Mouse (Mus musculus) CD8-positive naive resting alpha-beta T cell, adult 2 months (primary cell): Measurements from ENCODE around the gene Rhox2e.
"Not testable (repeated sequence)": the region's sequence is repeated elsewhere in the genome, so short reads cannot be mapped to it uniquely, and the experiment has no call there.

Source experiments
- DNase-seq, 2 experiments: peaks; one replicate each; pipeline ENCODE4 v3.0.0; 2022; ENCODE audit warnings: low read depth in 2 of 2, low spot score in 2 of 2

Rhox2e gene

DNA sequence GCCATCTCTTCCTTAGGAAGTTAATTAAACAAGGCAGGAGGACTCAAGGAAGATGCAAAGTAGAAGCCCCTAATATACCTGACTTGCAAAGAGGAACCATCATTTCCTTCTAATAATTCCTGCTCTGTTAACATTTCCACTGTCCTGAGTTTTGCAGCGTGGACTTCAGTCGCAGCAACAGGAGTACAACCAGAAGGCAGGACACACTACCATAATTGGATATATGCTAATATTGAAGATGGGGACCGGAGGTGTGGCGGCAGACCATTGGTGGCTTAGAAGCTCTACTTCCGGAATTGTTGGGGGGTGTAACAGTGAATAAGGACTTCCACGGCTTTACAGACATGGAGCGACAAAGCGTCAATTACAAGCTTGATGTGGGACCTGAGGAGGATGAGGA lies at the start of gene Rhox2e:
Rhox2e (plus strand) TSS at position 301 of the 400 bp plus-strand sequence.
- DNase-seq, result not testable (repeated sequence)

- DNase-seq, result not testable (repeated sequence)
These were observed 16.2 kb upstream of the Rhox2e start, which contains the start of gene Rhox4d for GRCm38 (mm10) chrX:37514059-37514458. TSS of gene Rhox4d (plus strand) at chrX:37514359.

DNA sequence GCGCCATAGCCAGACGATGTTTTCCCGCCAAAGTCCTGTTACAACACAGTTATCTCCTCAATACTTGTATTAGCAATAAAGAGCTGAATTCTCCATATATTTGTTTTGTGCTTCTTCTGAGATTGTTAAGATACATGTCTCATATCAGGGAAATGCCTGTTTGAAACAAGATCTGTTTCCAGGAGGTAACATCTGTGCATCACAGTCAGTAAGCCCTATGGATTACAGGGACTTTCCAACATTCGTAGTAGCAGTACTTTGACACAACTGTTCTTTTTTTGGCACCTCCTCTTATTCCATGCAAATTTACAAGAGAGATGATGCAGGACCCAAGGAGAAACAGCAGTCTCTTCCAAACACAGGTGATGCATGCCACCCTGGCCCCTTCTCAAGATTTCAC lies 11.5 kb downstream of the Rhox2e start, which contains the start of gene Rhox3e:
Rhox3e (plus strand) TSS at position 301 of the 400 bp plus-strand sequence.
- not testable (repeated sequence) for DNase-seq

GRCm38 (mm10) chrX:37557112-37557511 lies 26.9 kb downstream of the Rhox2e start, which contains the start of gene Rhox4e:
TSS of gene Rhox4e (plus strand) at chrX:37557412.
- not testable (repeated sequence) for DNase-seq

DNA sequence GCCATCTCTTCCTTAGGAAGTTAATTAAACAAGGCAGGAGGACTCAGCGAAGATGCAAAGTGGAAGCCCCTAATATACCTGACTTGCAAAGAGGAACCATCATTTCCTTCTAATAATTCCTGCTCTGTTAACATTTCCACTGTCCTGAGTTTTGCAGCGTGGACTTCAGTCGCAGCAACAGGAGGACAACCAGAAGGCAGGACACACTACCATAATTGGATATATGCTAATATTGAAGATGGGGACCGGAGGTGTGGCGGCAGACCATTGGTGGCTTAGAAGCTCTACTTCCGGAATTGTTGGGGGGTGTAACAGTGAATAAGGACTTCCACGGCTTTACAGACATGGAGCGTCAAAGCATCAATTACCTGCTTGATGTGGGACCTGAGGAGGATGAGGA lies 40.9 kb downstream of the Rhox2e start, which contains the start of gene Rhox2f:
Rhox2f (plus strand) TSS at position 301 of the 400 bp plus-strand sequence.
- not testable (repeated sequence) for DNase-seq

- DNase-seq, result not testable (repeated sequence)
These were observed 42.4 kb downstream of the Rhox2e start for GRCm38 (mm10) chrX:37572638-37573037.

DNA sequence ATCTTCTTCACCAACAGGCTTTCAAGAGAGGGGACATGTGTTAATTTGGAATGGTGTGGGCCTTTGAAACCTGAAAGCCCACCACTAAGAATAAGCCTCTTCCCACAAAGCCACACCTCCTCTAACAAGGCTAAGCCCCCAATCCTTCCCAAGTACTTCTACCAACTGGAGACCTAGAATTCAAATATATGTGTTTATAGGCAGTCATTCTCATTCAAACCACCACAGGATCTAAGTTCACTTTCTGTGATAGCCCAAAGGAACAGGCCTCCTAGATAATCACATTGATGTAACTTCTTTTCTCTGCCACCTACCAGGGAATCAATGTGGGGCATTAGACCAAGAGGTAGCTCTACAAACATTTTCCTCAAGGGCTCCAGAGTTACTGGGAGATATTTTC lies 50.4 kb downstream of the Rhox2e start, which contains the start of gene Rhox3f:
Rhox3f (plus strand) TSS at position 301 of the 400 bp plus-strand sequence.
- DNase-seq, result not testable (repeated sequence)
